Mouse (Mus musculus): ENCODE measurements around the gene Sfxn5.

The Sfxn5 gene

DNA sequence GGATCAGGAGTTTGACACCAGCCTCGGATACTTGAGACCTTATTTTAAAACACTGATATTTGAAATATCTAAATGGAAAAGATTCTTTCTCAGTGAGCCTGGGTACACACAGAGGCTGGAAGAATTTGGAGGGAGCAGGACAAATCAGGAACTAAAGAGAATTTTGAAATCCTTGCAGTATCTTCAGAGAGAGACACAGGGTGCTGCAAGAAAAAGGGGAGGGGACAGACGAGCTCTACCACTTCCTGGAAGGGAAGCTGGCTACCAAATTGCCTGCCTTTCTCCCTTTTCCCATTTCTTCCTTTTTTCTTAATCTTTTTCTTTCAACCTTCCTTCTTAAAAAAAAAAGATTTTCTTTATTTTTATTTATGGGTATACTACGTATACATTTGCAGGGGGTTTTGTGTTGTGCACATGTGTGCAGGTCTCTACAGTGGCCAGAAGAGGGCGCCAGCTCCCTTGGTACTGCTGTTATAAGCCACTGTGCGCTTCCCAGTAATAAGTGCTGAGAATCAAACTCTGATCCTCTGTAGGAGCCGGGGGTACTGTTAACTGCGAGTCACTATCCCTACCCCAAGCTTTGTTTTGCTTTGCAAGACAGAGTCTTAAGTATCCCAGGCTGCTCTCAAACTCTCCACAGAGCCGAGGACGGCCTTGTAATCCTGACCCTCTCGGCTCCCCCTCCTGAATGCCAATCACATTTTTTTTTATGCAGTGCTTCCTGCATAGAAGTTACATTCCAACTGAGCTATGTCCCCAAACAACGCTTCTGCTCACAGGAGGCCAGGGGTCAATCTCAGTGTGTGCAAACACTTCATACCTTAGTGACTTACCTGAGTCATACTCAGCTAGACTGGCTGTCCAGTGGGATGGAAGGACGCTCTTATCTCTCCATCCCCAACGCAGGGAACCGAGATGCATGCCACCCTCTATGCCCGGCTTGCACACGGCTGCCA lies 42.1 kb downstream of the Sfxn5 start:
- no peak for DNase-seq (ENCODE audit: low read depth, low spot score)

- no peak for DNase-seq (ENCODE audit: low read depth, low spot score)
Measured at GRCm38 (mm10) chr6:85288193-85288857, 44.9 kb downstream of the Sfxn5 start.

GRCm38 (mm10) chr6:85286283-85287047 lies 46.8 kb downstream of the Sfxn5 start:
- DNase-seq (ENCODE audit: low read depth, low spot score): no peak

- DNase-seq (ENCODE audit: low read depth, low spot score): no peak
Measured at GRCm38 (mm10) chr6:85280871-85281270, 52.4 kb downstream of the Sfxn5 start.

DNA sequence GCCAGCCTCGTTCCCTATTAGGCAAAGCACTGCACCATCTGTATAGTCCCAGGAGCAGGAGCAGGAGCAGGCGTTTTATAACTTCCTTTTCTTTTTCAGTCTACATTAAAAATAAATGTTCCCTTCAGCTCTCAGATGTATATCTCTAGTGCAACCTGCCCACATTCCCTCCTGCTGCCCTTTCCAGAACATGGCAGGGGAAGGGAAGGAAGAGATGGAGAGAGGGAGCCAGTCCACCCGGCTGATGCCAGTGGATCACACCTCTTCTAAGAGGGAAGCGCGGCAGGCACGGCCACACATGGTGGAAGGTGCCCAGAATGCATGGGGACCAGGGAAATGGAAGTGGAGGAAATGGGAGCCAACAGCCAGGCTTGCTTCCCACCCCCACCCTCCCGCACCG lies 56.7 kb downstream of the Sfxn5 start:
- DNase-seq (ENCODE audit: low read depth, low spot score): no peak

- no peak for DNase-seq (ENCODE audit: low read depth, low spot score)
Measured at GRCm38 (mm10) chr6:85272436-85272835, 60.8 kb downstream of the Sfxn5 start.

GRCm38 (mm10) chr6:85266060-85266459 lies 67.2 kb downstream of the Sfxn5 start:
- DNase-seq (ENCODE audit: low read depth, low spot score): no peak

DNA sequence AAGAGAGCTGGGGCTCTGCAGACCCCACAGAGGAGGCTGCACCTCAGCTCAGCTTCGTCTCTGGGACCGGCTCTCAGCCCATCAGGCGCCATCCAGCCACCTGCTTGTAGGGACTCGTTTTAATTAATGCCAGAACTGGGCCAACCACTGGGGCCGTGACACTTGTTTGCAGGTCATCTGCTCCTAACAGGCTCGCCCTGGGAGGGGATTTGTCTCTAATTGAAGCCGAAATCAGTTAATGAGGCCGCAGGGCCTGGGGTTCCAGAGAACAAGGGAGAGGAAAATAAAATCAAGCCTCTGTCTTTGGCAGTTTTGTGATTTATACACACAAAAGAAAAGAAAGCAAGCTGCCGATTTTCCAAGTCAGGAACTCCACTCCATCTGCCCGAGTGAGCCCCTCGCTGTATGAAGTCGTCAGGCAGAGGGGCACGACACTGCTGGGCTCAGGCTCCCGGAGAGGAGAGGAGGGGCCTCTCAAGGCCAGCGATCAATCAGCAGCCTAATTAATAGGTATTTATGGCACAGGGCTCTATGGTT lies 68.2 kb downstream of the Sfxn5 start:
- DNase-seq (ENCODE audit: low read depth, low spot score): no peak

- DNase-seq (ENCODE audit: low read depth, low spot score): no peak
Measured at GRCm38 (mm10) chr6:85262865-85263515, 70.2 kb downstream of the Sfxn5 start.

DNA sequence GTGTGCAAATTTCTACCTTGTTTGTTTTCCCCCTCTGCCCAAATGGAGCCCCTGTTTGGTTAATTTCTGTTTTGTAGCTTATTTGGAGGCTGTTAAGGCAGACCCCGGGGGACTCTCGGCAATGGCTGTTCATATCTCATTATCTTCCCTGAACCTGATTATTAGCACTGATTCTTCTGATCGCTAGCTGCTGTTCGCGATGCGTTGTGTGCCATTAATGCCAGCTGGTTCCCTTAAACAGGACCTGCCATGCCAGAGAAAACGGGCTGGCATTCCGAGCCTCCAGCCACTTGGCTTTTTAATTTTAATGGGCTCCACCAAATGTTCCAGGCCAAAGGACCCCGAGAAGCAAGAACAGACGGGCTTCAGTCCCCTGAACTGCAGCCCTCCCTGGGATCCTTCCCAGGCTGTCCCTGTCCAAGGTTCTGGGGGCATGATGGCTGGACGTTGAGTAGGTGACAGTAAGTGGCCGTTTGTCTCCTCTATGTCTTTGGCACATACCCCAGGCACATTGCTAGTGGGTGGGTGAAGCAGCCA lies 74.1 kb downstream of the Sfxn5 start:
- no peak for DNase-seq (ENCODE audit: low read depth, low spot score)

DNA sequence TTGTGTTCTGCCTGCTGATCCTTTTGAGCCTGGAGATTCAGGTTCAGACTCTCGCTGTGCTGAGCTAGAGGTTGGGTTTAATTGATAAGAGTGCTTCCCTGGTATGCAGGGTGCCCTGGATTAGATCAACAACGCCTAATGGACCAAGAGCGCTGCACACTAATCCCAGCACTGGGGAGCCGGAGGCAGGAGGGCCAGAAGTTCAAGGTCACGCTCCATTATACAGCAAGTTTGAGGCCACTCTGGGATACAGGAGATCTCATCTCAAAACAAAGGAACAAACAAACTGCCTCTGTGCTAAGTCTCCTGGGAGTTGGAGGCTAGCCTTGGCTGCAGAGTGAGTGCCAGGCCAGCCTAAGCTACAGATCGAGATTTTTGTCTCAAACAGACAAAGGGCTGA lies 77.6 kb downstream of the Sfxn5 start:
- no peak for DNase-seq (ENCODE audit: low read depth, low spot score)

DNA sequence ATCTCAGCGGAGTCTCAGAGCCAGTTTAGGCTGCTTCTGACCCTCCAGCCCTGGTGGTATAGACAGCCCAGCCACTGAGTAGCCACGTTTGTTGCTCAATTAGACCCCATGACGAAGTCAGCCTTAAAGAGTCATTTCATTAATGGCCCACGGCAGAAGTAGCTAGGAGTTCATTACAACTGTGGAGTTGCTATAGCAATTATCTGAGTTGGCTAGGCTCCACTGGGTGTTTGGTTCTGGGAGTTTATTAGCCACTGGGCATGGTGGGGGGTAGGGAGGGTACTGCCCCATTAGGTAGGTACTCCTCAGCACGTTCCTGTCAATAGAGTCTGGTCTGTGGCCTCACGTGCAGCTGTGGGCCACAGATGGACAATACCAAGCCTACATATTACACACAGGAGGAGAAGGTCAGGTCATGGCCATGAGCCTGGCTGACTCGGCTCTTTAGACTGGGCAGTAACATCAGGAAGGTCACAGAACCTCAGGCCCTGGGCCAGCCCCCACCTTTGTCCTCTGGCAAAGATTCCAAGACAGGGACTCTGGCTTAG lies 79.2 kb downstream of the Sfxn5 start:
- no peak for DNase-seq (ENCODE audit: low read depth, low spot score)

DNA sequence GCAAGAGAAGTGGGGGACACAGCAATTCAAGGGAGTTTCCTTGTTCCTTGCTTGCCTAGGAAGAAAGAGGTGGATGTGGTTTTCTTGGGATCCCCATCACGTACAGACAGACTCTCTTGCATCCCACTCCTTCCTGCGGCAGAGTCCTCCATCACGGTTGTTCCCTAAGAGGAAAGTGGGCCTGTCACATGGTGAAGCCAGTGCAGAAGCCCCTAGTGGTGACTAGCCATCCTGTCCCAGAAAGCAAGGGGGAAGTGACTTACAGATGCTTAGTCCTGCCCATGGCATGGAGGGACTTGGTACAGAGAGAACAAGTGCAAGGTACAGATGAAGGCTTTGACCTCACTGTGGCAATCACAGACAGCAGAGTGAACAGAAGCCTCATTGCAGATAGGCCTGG lies 79.9 kb downstream of the Sfxn5 start:
- DNase-seq (ENCODE audit: low read depth, low spot score): no peak

GRCm38 (mm10) chr6:85252251-85253058 lies 80.8 kb downstream of the Sfxn5 start:
- no peak for DNase-seq (ENCODE audit: low read depth, low spot score)

GRCm38 (mm10) chr6:85250811-85251241 lies 82.4 kb downstream of the Sfxn5 start:
- DNase-seq (ENCODE audit: low read depth, low spot score): no peak

GRCm38 (mm10) chr6:85249821-85250220 lies 83.4 kb downstream of the Sfxn5 start:
- no peak for DNase-seq (ENCODE audit: low read depth, low spot score)

DNA sequence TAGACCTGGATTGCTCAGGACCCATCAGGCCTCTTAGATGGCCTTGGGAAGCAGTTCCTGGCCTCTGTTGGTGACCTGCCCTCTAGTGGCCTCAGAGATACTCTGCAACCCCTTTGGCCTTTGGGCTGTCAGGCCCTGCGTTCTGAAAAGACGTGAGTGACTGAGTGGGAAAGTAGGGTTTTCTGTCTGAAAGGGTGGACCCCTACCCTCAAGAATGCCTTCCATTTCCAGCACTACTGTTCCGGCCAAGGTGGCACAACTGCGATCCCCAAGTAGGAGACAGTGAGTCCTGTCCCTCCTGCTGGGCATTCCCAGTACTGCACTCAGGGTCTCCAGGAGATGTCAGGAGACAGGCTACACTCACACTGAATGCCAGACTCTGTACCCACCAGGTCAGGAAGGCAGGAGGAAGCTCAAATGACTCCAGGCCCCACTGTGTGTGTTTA lies 94.2 kb downstream of the Sfxn5 start:
- peak; percentile 45 for DNase-seq (ENCODE audit: low read depth, low spot score)

- no peak for DNase-seq (ENCODE audit: low read depth, low spot score)
Measured at GRCm38 (mm10) chr6:85237595-85238337, 95.5 kb downstream of the Sfxn5 start.

- DNase-seq (ENCODE audit: low read depth, low spot score): no peak
Measured at GRCm38 (mm10) chr6:85237001-85237400, 96.2 kb downstream of the Sfxn5 start.
